Mouse (Mus musculus) heart, embryonic 13.5 days (tissue): Measurements from ENCODE around the gene Vamp5. TPM values are rescaled to one million over a fixed set of nuclear protein-coding genes. Genes with fewer than 3 reads are reported as not detected.

Experiments used
- ATAC-seq: fragments of 200-750 bp; cut with Nextera tagmentation; 2 replicates; pipeline ENCODE4 v1.8.0; 2017; ENCODE audit warnings: moderate TSS enrichment; ENCODE audit not compliant: insufficient number of reproducible peaks, low FRiP score, low TSS enrichment; ENCODE audit errors: extremely low read depth
- H3K27ac ChIP-seq: fragments of 300-500 bp; sonication (generic); replicated peaks from 2 replicates; pipeline ENCODE4 v1.5.1; 2015; ENCODE audit warnings: moderate library complexity, mild to moderate bottlenecking, inconsistent platforms
- H3K27me3 ChIP-seq: fragments of 300-500 bp; sonication (generic); replicated peaks from 2 replicates; pipeline ENCODE4 v1.6.1; 2015; ENCODE audit warnings: mild to moderate bottlenecking, inconsistent platforms
- H3K36me3 ChIP-seq: fragments of 300-500 bp; sonication (generic); 2 replicates; pipeline ENCODE4 v1.6.1; 2015; ENCODE audit warnings: mild to moderate bottlenecking, inconsistent platforms
- H3K4me1 ChIP-seq: fragments of 300-500 bp; sonication (generic); 2 replicates; pipeline ENCODE4 v1.6.1; 2015; ENCODE audit warnings: inconsistent platforms
- H3K4me2 ChIP-seq: fragments of 300-500 bp; sonication (generic); 2 replicates; pipeline ENCODE4 v1.6.1; 2015; ENCODE audit warnings: inconsistent platforms, mild to moderate bottlenecking, moderate library complexity
- H3K4me3 ChIP-seq: fragments of 300-500 bp; sonication (generic); 2 replicates; pipeline ENCODE4 v1.5.1; 2015; ENCODE audit warnings: moderate library complexity, mild to moderate bottlenecking, inconsistent platforms
- H3K9ac ChIP-seq: fragments of 300-500 bp; sonication (generic); 2 replicates; pipeline ENCODE4 v1.6.1; 2015; ENCODE audit warnings: inconsistent platforms, mild to moderate bottlenecking, moderate library complexity
- H3K9me3 ChIP-seq: fragments of 300-500 bp; sonication (generic); 2 replicates; pipeline ENCODE4 v1.6.1; 2016; ENCODE audit warnings: inconsistent platforms
- WGBS: fragments of 180-500 bp; shearing (Covaris S2); methylation state at CpG from one replicate; pipeline ENCODE4 v1.1.7; 2015; ENCODE audit warnings: mixed read lengths; 5-methylcytosine and 5-hydroxymethylcytosine counted together
- polyA plus RNA-seq: library from polyadenylated mRNA; unstranded; fragments of >200 nt; fragmentation: Nextera tagmentation; extraction: Ambion mirVana; gene quantifications from 2 replicates; pipeline ENCODE4 v1.2.1, GENCODE M21; 2015

The Vamp5 gene
- polyA plus RNA-seq, 1 experiment from 2014 or later: 42.7 TPM

GRCm38 (mm10) chr6:72364009-72364408 lies 16.3 kb downstream of the Vamp5 start:
- ATAC-seq: no peak
- peaks cover 28% of the 10 kb centered on the region for H3K36me3 ChIP-seq
- no peaks in the 10 kb centered on the region for H3K9me3 ChIP-seq
- 41% methylated on average over 7 of the region's 7 CpGs for WGBS
- H3K4me1 ChIP-seq: peaks cover 17% of the 10 kb centered on the region
- H3K27me3 ChIP-seq: no peaks in the 10 kb centered on the region
- H3K4me3 ChIP-seq: no peak overlapping the region
- no peak overlapping the region for H3K27ac ChIP-seq
- no peak overlapping the region for H3K9ac ChIP-seq
- H3K4me2 ChIP-seq: no peak overlapping the region

GRCm38 (mm10) chr6:72362132-72363028 lies 17.9 kb downstream of the Vamp5 start:
- whole genome bisulfite sequencing: under 1% methylated on average over 42 of the region's 42 CpGs
- Histone ChIP-seq H3K27me3 (no peaks in the 10 kb centered on the region), H3K4me3 (peak overlapping the region; percentile 75), H3K4me2 (peak overlapping the region; percentile 83), H3K4me1 (peaks cover 25% of the 10 kb centered on the region), H3K9ac (peak overlapping the region; percentile 88), H3K9me3 (no peaks in the 10 kb centered on the region), H3K27ac (peak overlapping the region; percentile 85), H3K36me3 (peaks cover 35% of the 10 kb centered on the region)
- peak; percentile 96 for ATAC-seq

- ATAC-seq: no peak
- peak overlapping the region; percentile 88 for H3K9ac ChIP-seq
- no peaks in the 10 kb centered on the region for H3K9me3 ChIP-seq
- no peak overlapping the region for H3K27ac ChIP-seq
- WGBS: 18% methylated on average over 5 of the region's 5 CpGs
- peaks cover 39% of the 10 kb centered on the region for H3K36me3 ChIP-seq
- peaks cover 37% of the 10 kb centered on the region for H3K4me1 ChIP-seq
- H3K4me3 ChIP-seq: peak overlapping the region; percentile 75
- no peaks in the 10 kb centered on the region for H3K27me3 ChIP-seq
- H3K4me2 ChIP-seq: peak overlapping the region; percentile 83
Observed at GRCm38 (mm10) chr6:72361121-72361551, 19.1 kb downstream of the Vamp5 start.

GRCm38 (mm10) chr6:72360599-72360935 lies 19.7 kb downstream of the Vamp5 start:
- no peaks in the 10 kb centered on the region for H3K9me3 ChIP-seq
- peak overlapping the region; percentile 88 for H3K9ac ChIP-seq
- 67% methylated on average over 7 of the region's 7 CpGs for WGBS
- H3K27ac ChIP-seq: no peak overlapping the region
- peak overlapping the region; percentile 75; the same call in 1 of the 2 replicates for H3K4me3 ChIP-seq
- peak overlapping the region; percentile 83; the same call in 1 of the 2 replicates for H3K4me2 ChIP-seq
- peaks cover 42% of the 10 kb centered on the region for H3K4me1 ChIP-seq
- no peak for ATAC-seq
- no peaks in the 10 kb centered on the region for H3K27me3 ChIP-seq
- peaks cover 39% of the 10 kb centered on the region for H3K36me3 ChIP-seq

GRCm38 (mm10) chr6:72359891-72360598 lies 20.2 kb downstream of the Vamp5 start:
- Histone ChIP-seq H3K9ac (no peak overlapping the region), H3K27me3 (no peaks in the 10 kb centered on the region), H3K9me3 (no peaks in the 10 kb centered on the region), H3K27ac (no peak overlapping the region), H3K36me3 (peaks cover 39% of the 10 kb centered on the region), H3K4me3 (0 out of 2 replicates have a peak overlapping the region, but pooled peaks have one; percentile 75), H3K4me1 (peaks cover 42% of the 10 kb centered on the region), H3K4me2 (peak overlapping the region; percentile 83; the same call in 1 of the 2 replicates)
- no peak for ATAC-seq
- 81% methylated on average over 11 of the region's 11 CpGs for WGBS

- no peak for ATAC-seq
Observed at GRCm38 (mm10) chr6:72359343-72359742, 20.9 kb downstream of the Vamp5 start.

GRCm38 (mm10) chr6:72358086-72358764 lies 22.0 kb downstream of the Vamp5 start:
- peaks cover 58% of the 10 kb centered on the region for H3K4me1 ChIP-seq
- no peak overlapping the region; the same call in 1 of the 2 replicates for H3K9ac ChIP-seq
- peaks cover 39% of the 10 kb centered on the region for H3K36me3 ChIP-seq
- no peaks in the 10 kb centered on the region for H3K27me3 ChIP-seq
- H3K4me2 ChIP-seq: no peak overlapping the region
- ATAC-seq: no peak
- WGBS: 71% methylated on average over 10 of the region's 10 CpGs
- no peak overlapping the region for H3K27ac ChIP-seq
- H3K4me3 ChIP-seq: no peak overlapping the region
- H3K9me3 ChIP-seq: no peaks in the 10 kb centered on the region

More at GRCm38 (mm10) chr6:72359343-72359742, 20.9 kb downstream of the Vamp5 start:
- WGBS: 79% methylated on average over 2 of the region's 2 CpGs
- no peak overlapping the region for H3K4me2 ChIP-seq
- H3K9ac ChIP-seq: no peak overlapping the region
- H3K27me3 ChIP-seq: no peaks in the 10 kb centered on the region
- H3K4me1 ChIP-seq: peaks cover 48% of the 10 kb centered on the region
- peaks cover 39% of the 10 kb centered on the region for H3K36me3 ChIP-seq
- no peak overlapping the region for H3K27ac ChIP-seq
- H3K4me3 ChIP-seq: no peak overlapping the region
- no peaks in the 10 kb centered on the region for H3K9me3 ChIP-seq

GRCm38 (mm10) chr6:72357164-72358079 lies 22.8 kb downstream of the Vamp5 start:
- H3K27me3 ChIP-seq: no peaks in the 10 kb centered on the region
- H3K4me1 ChIP-seq: peaks cover 66% of the 10 kb centered on the region
- no peak overlapping the region for H3K4me2 ChIP-seq
- peaks cover 39% of the 10 kb centered on the region for H3K36me3 ChIP-seq
- H3K4me3 ChIP-seq: no peak overlapping the region
- peak overlapping the region; percentile 45; the same call in 1 of the 2 replicates for H3K9ac ChIP-seq
- WGBS: 54% methylated on average over 5 of the region's 5 CpGs
- 0 out of 2 replicates have a peak overlapping the region, but pooled peaks have one; percentile 2 for H3K27ac ChIP-seq
- no peaks in the 10 kb centered on the region for H3K9me3 ChIP-seq
- ATAC-seq: no peak

GRCm38 (mm10) chr6:72356001-72356532 lies 24.2 kb downstream of the Vamp5 start:
- no peaks in the 10 kb centered on the region for H3K27me3 ChIP-seq
- H3K9me3 ChIP-seq: no peaks in the 10 kb centered on the region
- peaks cover 41% of the 10 kb centered on the region for H3K36me3 ChIP-seq
- peaks cover 71% of the 10 kb centered on the region for H3K4me1 ChIP-seq
- peak overlapping the region; percentile 66 for H3K4me3 ChIP-seq
- no peak for ATAC-seq
- H3K4me2 ChIP-seq: peak overlapping the region; percentile 85
- H3K9ac ChIP-seq: peak overlapping the region; percentile 87
- H3K27ac ChIP-seq: peak overlapping the region; percentile 48; the same call in 1 of the 2 replicates
- 36% methylated on average over 7 of the region's 8 CpGs for WGBS
